Mouse (Mus musculus) CH12.LX (cell line): ENCODE measurements around the gene Smox. TPM values are rescaled to one million over a fixed set of nuclear protein-coding genes. Genes with fewer than 3 reads are reported as not detected.

Experiments
- DNase-seq: peaks from one replicate; pipeline ENCODE4 v3.0.0-alpha.2; 2013; ENCODE audit errors: extremely low read depth
- H3K27ac ChIP-seq: 2 replicates; pipeline ENCODE4 v1.5.1; 2012; ENCODE audit warnings: low read depth, mild to moderate bottlenecking, control low read depth, moderate library complexity; ENCODE audit not compliant: insufficient read depth
- H3K27me3 ChIP-seq: replicated peaks from 2 replicates; pipeline ENCODE3; 2012; ENCODE audit warnings: inconsistent platforms
- H3K36me3 ChIP-seq, 2 experiments: replicated peaks in 1 of 2; 2 replicates each; pipeline versions ENCODE3 to v1.6.1; 2012; ENCODE audit warnings: inconsistent platforms in 1 of 2, low read length in 1 of 2, mild to moderate bottlenecking in 1 of 2, mixed read lengths in 1 of 2, moderate library complexity in 1 of 2; ENCODE audit not compliant: control insufficient read depth in 1 of 2, insufficient read depth in 1 of 2
- H3K4me1 ChIP-seq, 2 experiments: 2 replicates each; pipeline ENCODE4 v1.6.1; 2012; ENCODE audit warnings: inconsistent platforms in 1 of 2, moderate library complexity in 1 of 2; ENCODE audit not compliant: insufficient read depth in 2 of 2, control insufficient read depth in 1 of 2
- H3K4me2 ChIP-seq: 2 replicates; pipeline ENCODE4 v1.6.1; 2012; ENCODE audit warnings: low read depth, mild to moderate bottlenecking, control low read depth; ENCODE audit not compliant: poor library complexity, insufficient read depth, severe bottlenecking
- H3K4me3 ChIP-seq, 3 experiments: fragments of 150-350 bp in 1 of 3; sonication (generic) in 1 of 3; replicated peaks in 1 of 3; 2 replicates each; pipeline versions ENCODE3 to v1.5.1; 2011 to 2012; ENCODE audit warnings: low read depth in 2 of 3, low read length in 2 of 3, mild to moderate bottlenecking in 2 of 3, moderate library complexity in 2 of 3, control low read depth in 1 of 3, improper control_type of control experiment in 1 of 3, inconsistent platforms in 1 of 3, mixed read lengths in 1 of 3; ENCODE audit not compliant: poor library complexity in 1 of 3
- H3K79me2 ChIP-seq: replicated peaks from 2 replicates; pipeline ENCODE4 v1.6.1; 2012; ENCODE audit warnings: mild to moderate bottlenecking, moderate library complexity; ENCODE audit not compliant: control insufficient read depth, poor library complexity, insufficient read depth, severe bottlenecking; ENCODE audit errors: extremely low read depth
- H3K9ac ChIP-seq: 2 replicates; pipeline ENCODE4 v1.6.1; 2012; ENCODE audit warnings: low read depth, mild to moderate bottlenecking, control low read depth, moderate library complexity; ENCODE audit not compliant: insufficient read depth
- H3K9me3 ChIP-seq: replicated peaks from 2 replicates; pipeline ENCODE3; 2012; ENCODE audit warnings: low read length, inconsistent platforms, mixed read lengths
- BHLHE40 ChIP-seq: IDR thresholded peaks from 2 replicates; pipeline ENCODE4 v1.6.1; 2011; ENCODE audit warnings: mild to moderate bottlenecking, low read depth, low read length, improper control_type of control experiment
- CHD1 ChIP-seq: IDR thresholded peaks from 2 replicates; pipeline ENCODE4 v1.6.1; 2012; ENCODE audit warnings: low read depth, low read length, improper control_type of control experiment, inconsistent platforms
- CHD2 ChIP-seq: IDR thresholded peaks from 2 replicates; pipeline ENCODE4 v1.6.1; 2011; ENCODE audit warnings: low read length, improper control_type of control experiment
- CTCF ChIP-seq, 2 experiments: IDR thresholded peaks in 1 of 2; conservative IDR thresholded peaks in 1 of 2; 2 replicates each; pipeline ENCODE4 v1.5.1; 2011 to 2012; ENCODE audit warnings: low read depth in 2 of 2, low read length in 2 of 2, improper control_type of control experiment in 1 of 2, inconsistent platforms in 1 of 2, mild to moderate bottlenecking in 1 of 2, moderate library complexity in 1 of 2
- ELF1 ChIP-seq: IDR thresholded peaks from 2 replicates; pipeline ENCODE4 v1.6.1; 2014; ENCODE audit warnings: low read depth, mild to moderate bottlenecking, inconsistent platforms, low read length, improper control_type of control experiment
- ETS1 ChIP-seq: conservative IDR thresholded peaks from 2 replicates; pipeline ENCODE4 v1.6.1; 2012; ENCODE audit warnings: low read depth, mild to moderate bottlenecking, inconsistent platforms, low read length, improper control_type of control experiment, moderate library complexity
- GABPA ChIP-seq: IDR thresholded peaks from 2 replicates; pipeline ENCODE4 v1.6.1; 2012; ENCODE audit warnings: low read depth, low read length, improper control_type of control experiment, inconsistent platforms; ENCODE audit not compliant: insufficient replicate concordance
- HCFC1 ChIP-seq: IDR thresholded peaks from 2 replicates; pipeline ENCODE4 v1.6.1; 2012; ENCODE audit warnings: low read depth, mild to moderate bottlenecking, inconsistent platforms, low read length, improper control_type of control experiment
- IRF4 ChIP-seq: IDR thresholded peaks from 2 replicates; pipeline ENCODE4 v1.6.1; 2014; ENCODE audit warnings: low read depth, mild to moderate bottlenecking, inconsistent platforms, low read length, improper control_type of control experiment
- JUND ChIP-seq: conservative IDR thresholded peaks from 2 replicates; pipeline ENCODE4 v1.6.1; 2011; ENCODE audit warnings: low read depth, low read length, improper control_type of control experiment
- KAT2A ChIP-seq: IDR thresholded peaks from 2 replicates; pipeline ENCODE4 v1.6.1; 2012; ENCODE audit warnings: low read length, improper control_type of control experiment, inconsistent platforms; ENCODE audit not compliant: insufficient replicate concordance
- MAFK ChIP-seq: IDR thresholded peaks from 2 replicates; pipeline ENCODE4 v1.6.1; 2011; ENCODE audit warnings: low read length, improper control_type of control experiment; ENCODE audit not compliant: insufficient replicate concordance
- MAX ChIP-seq: IDR thresholded peaks from 2 replicates; pipeline ENCODE4 v1.6.1; 2011; ENCODE audit warnings: low read length, improper control_type of control experiment
- MAZ ChIP-seq: IDR thresholded peaks from 2 replicates; pipeline ENCODE4 v1.6.1; 2012; ENCODE audit warnings: low read depth, mild to moderate bottlenecking, inconsistent platforms, low read length, improper control_type of control experiment, moderate library complexity
- MXI1 ChIP-seq: IDR thresholded peaks from 2 replicates; pipeline ENCODE4 v1.6.1; 2011; ENCODE audit warnings: mild to moderate bottlenecking, low read depth, low read length, improper control_type of control experiment
- MYC ChIP-seq: IDR thresholded peaks from 2 replicates; pipeline ENCODE4 v1.6.1; 2011; ENCODE audit warnings: low read depth, mild to moderate bottlenecking, improper control_type of control experiment, low read length
- NRF1 ChIP-seq: IDR thresholded peaks from 2 replicates; pipeline ENCODE4 v1.6.1; 2014; ENCODE audit warnings: low read depth, mild to moderate bottlenecking, inconsistent platforms, low read length, improper control_type of control experiment, moderate library complexity
- RAD21 ChIP-seq: IDR thresholded peaks from 2 replicates; pipeline ENCODE4 v1.6.1; 2011; ENCODE audit warnings: low read depth, mild to moderate bottlenecking, low read length, improper control_type of control experiment, moderate library complexity
- SIN3A ChIP-seq: IDR thresholded peaks from 2 replicates; pipeline ENCODE4 v1.6.1; 2012; ENCODE audit warnings: low read length, improper control_type of control experiment, inconsistent platforms
- SMC3 ChIP-seq: IDR thresholded peaks from 2 replicates; pipeline ENCODE4 v1.6.1; 2011; ENCODE audit warnings: low read depth, low read length, improper control_type of control experiment
- TCF12 ChIP-seq: IDR thresholded peaks from 2 replicates; pipeline ENCODE4 v1.6.1; 2014; ENCODE audit warnings: low read depth, mild to moderate bottlenecking, inconsistent platforms, low read length, improper control_type of control experiment
- USF2 ChIP-seq: conservative IDR thresholded peaks from 2 replicates; pipeline ENCODE4 v1.6.1; 2011; ENCODE audit warnings: low read depth, low read length, improper control_type of control experiment
- ZKSCAN1 ChIP-seq: IDR thresholded peaks from 2 replicates; pipeline ENCODE4 v1.6.1; 2012; ENCODE audit warnings: low read depth, inconsistent platforms, low read length, improper control_type of control experiment, borderline replicate concordance
- ZNF384 ChIP-seq: IDR thresholded peaks from 2 replicates; pipeline ENCODE4 v1.6.1; 2012; ENCODE audit warnings: low read depth, low read length, improper control_type of control experiment, inconsistent platforms
- dilution Hi-C: fragments of 300-500 bp; cut with MboI; formaldehyde crosslinking; loops from 2 replicates; pipeline ENCODE4 v1.14.3; 2020; ENCODE audit warnings: low sequenced_read_pairs; ENCODE audit not compliant: extremely low pct_unique_long_range_greater_than_20kb, extremely low pct_ligation_motif_present
- in situ Hi-C: fragments of 300-500 bp; cut with MboI; formaldehyde crosslinking; loops from 3 replicates; pipeline ENCODE4 v1.14.3; 2019; ENCODE audit warnings: low sequenced_read_pairs, low pct_ligation_motif_present, low pct_unique_long_range_greater_than_20kb, mixed read lengths
- polyA plus RNA-seq: library from polyadenylated mRNA; unstranded; fragments of >175 nt; gene quantifications from 2 replicates; pipeline ENCODE4 v1.2.1, GENCODE M21; 2012; ENCODE audit warnings: low read depth; ENCODE audit not compliant: insufficient read length
- total RNA-seq, 2 experiments: library from RNA; depleted of rRNA; stranded (reverse); fragments of 300-350 nt in 1 of 2; fragments of >200 nt in 1 of 2; gene quantifications; 2 replicates each; pipeline ENCODE4 v1.2.3; 2012 to 2014

The Smox gene
- total and polyA plus RNA-seq, 3 experiments: 3.3 to 7.6 (median 4.4) TPM

DNA sequence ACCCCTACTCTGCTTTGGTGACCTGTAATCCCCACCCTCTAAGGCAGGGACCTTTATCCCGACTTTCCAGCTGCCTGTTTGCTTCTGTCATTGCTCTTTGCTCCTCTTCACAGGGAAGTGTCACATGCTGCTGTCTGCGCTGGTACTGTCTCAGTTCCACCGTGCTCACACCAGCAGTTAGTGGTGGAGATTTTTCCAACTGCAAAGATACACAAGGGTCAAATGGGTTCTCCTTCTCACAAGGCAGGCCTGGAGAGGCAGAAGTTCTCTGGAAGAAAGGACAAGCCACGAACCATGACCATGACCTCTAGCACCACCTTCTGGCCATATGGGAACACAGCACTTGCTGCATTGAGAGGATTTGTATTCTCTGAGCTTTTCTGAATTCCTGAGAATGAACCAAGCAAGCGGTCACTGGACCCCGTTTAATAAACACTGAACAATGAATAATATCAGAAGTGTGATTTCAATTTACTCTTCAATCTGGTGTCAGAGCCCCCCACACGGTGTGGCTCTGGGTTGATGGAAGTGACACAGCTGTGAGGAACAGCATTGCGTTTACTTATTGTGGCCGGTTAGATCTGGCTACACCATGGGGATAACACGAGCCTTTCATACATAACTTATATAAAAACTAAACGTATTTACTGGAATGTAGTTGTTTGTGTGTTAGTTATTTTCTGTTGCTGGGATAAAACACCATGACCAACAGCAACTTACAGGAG lies 38.8 kb downstream of the Smox start:
- H3K4me2 ChIP-seq: peak overlapping the region; percentile 60
- H3K27me3 ChIP-seq: peaks cover 7% of the 10 kb centered on the region
- H3K36me3 ChIP-seq: no peaks in the 10 kb centered on the region
- H3K4me1 ChIP-seq: peaks cover 0 to 14% of the 10 kb centered on the region in 2 experiments; a peak in 2 of 4 replicates
- no peaks in the 10 kb centered on the region for H3K79me2 ChIP-seq
- H3K9me3 ChIP-seq: no peaks in the 10 kb centered on the region
- H3K27ac ChIP-seq: no peak overlapping the region
- DNase-seq: peak; percentile 63
- dilution Hi-C loops: no loop called here
- in situ Hi-C loops: loop anchor here (25.0 kb wide), 1 partner anchor 407 kb away; no protein-coding TSS in a partner anchor
- no peak overlapping the region for H3K9ac ChIP-seq
- no peak for TF ChIP-seq KAT2A
- no peak for TF ChIP-seq SIN3A
- TF ChIP-seq CTCF (conservative IDR thresholded peaks at IDR 0.05 in 1 of 2, IDR thresholded peaks at IDR 0.05 in 1 of 2; ENCODE audit: low read depth in 2 of 2, low read length in 2 of 2): peak; percentile 78 to 89
- peak; percentile 56 for TF ChIP-seq SMC3
- TF ChIP-seq ZNF384: no peak
- no peak for TF ChIP-seq ZKSCAN1
- peak; percentile 62 for TF ChIP-seq RAD21
- no peak for TF ChIP-seq CHD1
- TF ChIP-seq CHD2: no peak
- no peak overlapping the region for H3K4me3 ChIP-seq

DNA sequence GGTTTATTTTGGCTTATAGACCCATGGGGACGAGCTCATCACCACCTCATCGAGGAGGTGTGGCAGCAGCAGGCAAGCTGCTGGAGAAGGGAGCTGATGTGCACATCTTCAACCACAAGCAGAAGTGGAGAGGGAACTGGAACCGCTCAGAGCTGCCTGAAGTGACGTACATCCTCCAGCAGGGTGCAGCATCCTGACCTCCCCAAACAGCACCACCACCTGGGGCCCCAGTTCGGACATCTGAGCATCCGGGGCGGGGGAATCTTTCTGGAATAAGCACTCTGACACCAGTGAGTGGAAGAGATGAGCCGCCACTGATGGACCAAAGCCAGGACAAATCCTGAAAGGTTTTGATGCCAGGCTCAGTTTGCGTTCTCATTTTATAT lies 39.3 kb downstream of the Smox start:
- H3K36me3 ChIP-seq: no peaks in the 10 kb centered on the region
- H3K4me2 ChIP-seq: peak overlapping the region; percentile 60
- H3K4me3 ChIP-seq: no peak overlapping the region
- dilution Hi-C loops (no loop called here), in situ Hi-C loops (loop anchor here (25.0 kb wide), 1 partner anchor 407 kb away; no protein-coding TSS in a partner anchor)
- H3K27me3 ChIP-seq: peaks cover 9% of the 10 kb centered on the region
- H3K9me3 ChIP-seq: no peaks in the 10 kb centered on the region
- no peak overlapping the region for H3K27ac ChIP-seq
- DNase-seq: peak; percentile 83
- TF ChIP-seq ETS1 (no peak), CTCF (conservative IDR thresholded peaks at IDR 0.05 in 1 of 2, IDR thresholded peaks at IDR 0.05 in 1 of 2; ENCODE audit: low read depth in 2 of 2, low read length in 2 of 2) (peak; percentile 9 to 91; a peak in 3 of 4 replicates), HCFC1 (peak; percentile 35; the same call in 1 of the 2 replicates), USF2 (no peak), NRF1 (no peak), MAZ (peak; percentile 51; the same call in 1 of the 2 replicates), MAX (no peak), JUND (no peak), ELF1 (peak; percentile 23; the same call in 1 of the 2 replicates), SMC3 (peak; percentile 51), SIN3A (no peak), RAD21 (peak; percentile 6), MAFK (no peak), IRF4 (peak; percentile 60), MXI1 (0 out of 2 replicates have a peak, but pooled peaks have one; percentile 37), MYC (0 out of 2 replicates have a peak, but pooled peaks have one; percentile 41), GABPA (no peak), BHLHE40 (no peak), CHD1 (no peak), TCF12 (peak; percentile 34; the same call in 1 of the 2 replicates)
- H3K9ac ChIP-seq: no peak overlapping the region
- H3K79me2 ChIP-seq: no peaks in the 10 kb centered on the region
- peaks cover 0 to 14% of the 10 kb centered on the region in 2 experiments; a peak in 2 of 4 replicates for H3K4me1 ChIP-seq
